Mouse (Mus musculus) forebrain, embryonic 14.5 days (tissue): ENCODE data around the gene Pigv. TPM values are rescaled to one million over a fixed set of nuclear protein-coding genes. Genes with fewer than 3 reads are reported as not detected.

ENCODE experiments used
- ATAC-seq: fragments of 200-750 bp; cut with Nextera tagmentation; 2 replicates; pipeline ENCODE4 v1.8.0; 2017; ENCODE audit warnings: mild to moderate bottlenecking, moderate library complexity
- DNase-seq: peaks from one replicate; pipeline ENCODE4 v3.0.0-alpha.2; 2015; ENCODE audit warnings: low spot score
- H3K27ac ChIP-seq: fragments of 300-500 bp; sonication (generic); 2 replicates; pipeline ENCODE4 v1.5.1; 2014; ENCODE audit warnings: low read depth, mild to moderate bottlenecking, control low read depth, low read length, moderate library complexity
- H3K27me3 ChIP-seq: fragments of 300-500 bp; sonication (generic); replicated peaks from 2 replicates; pipeline ENCODE4 v1.6.1; 2014; ENCODE audit warnings: low read length, control low read depth, mixed read lengths; ENCODE audit not compliant: control insufficient read depth, insufficient read depth
- H3K36me3 ChIP-seq: fragments of 300-500 bp; sonication (generic); 2 replicates; pipeline ENCODE4 v1.6.1; 2014; ENCODE audit warnings: low read length, control low read depth; ENCODE audit not compliant: control insufficient read depth, insufficient read depth
- H3K4me1 ChIP-seq: fragments of 300-500 bp; sonication (generic); 2 replicates; pipeline ENCODE4 v1.6.1; 2014; ENCODE audit warnings: antibody characterized with exemption, low read length, control low read depth; ENCODE audit not compliant: control insufficient read depth, insufficient read depth
- H3K4me2 ChIP-seq: fragments of 300-500 bp; sonication (generic); 2 replicates; pipeline ENCODE4 v1.6.1; 2014; ENCODE audit warnings: mild to moderate bottlenecking, control low read depth, low read length
- H3K4me3 ChIP-seq: fragments of 300-500 bp; sonication (generic); 2 replicates; pipeline ENCODE4 v1.5.1; 2014; ENCODE audit warnings: low read depth, low read length, control low read depth
- H3K9ac ChIP-seq: fragments of 300-500 bp; sonication (generic); 2 replicates; pipeline ENCODE4 v1.6.1; 2014; ENCODE audit warnings: mild to moderate bottlenecking, low read length, control low read depth, moderate library complexity
- H3K9me3 ChIP-seq: fragments of 300-500 bp; sonication (generic); replicated peaks from 2 replicates; pipeline ENCODE4 v1.6.1; 2016; ENCODE audit warnings: low read length, control low read depth, mixed read lengths; ENCODE audit not compliant: control insufficient read depth
- WGBS: fragments of 180-500 bp; shearing (Covaris S2); extraction: QIAGEN DNeasy Blood & Tissue Kit; methylation state at CpG from one replicate; pipeline ENCODE4 v1.1.7; 2014; 5-methylcytosine and 5-hydroxymethylcytosine counted together
- polyA plus RNA-seq: library from polyadenylated mRNA; unstranded; fragments of >200 nt; fragmentation: Nextera tagmentation; extraction: Ambion mirVana; gene quantifications from 2 replicates; pipeline ENCODE4 v1.2.1, GENCODE M21; 2014

Pigv gene
- 7.0 and 8.1 TPM in 2 replicates for polyA plus RNA-seq

GRCm38 (mm10) chr4:133671881-133672844 is at the start of gene Pigv:
TSS of gene Pigv (minus strand) at chr4:133672647.
- WGBS, result under 1% methylated on average over 70 of the region's 76 CpGs
- H3K36me3 ChIP-seq, result no peaks in the 10 kb centered on the region
- peak within 1 kb of the TSS; percentile 97 for H3K27ac ChIP-seq
- no peaks in the 10 kb centered on the region for H3K9me3 ChIP-seq
- H3K4me1 ChIP-seq, result peaks cover 36% of the 10 kb centered on the region
- DNase-seq (peak; percentile 92), ATAC-seq (peak; percentile 87)
- peak within 1 kb of the TSS; percentile 83 for H3K4me2 ChIP-seq
- H3K27me3 ChIP-seq, result no peaks in the 10 kb centered on the region
- H3K9ac ChIP-seq, result peak within 1 kb of the TSS; percentile 83
- H3K4me3 ChIP-seq, result peak within 1 kb of the TSS; percentile 65

GRCm38 (mm10) chr4:133719791-133720190 is 47.3 kb upstream of the Pigv start:
- Histone ChIP-seq H3K4me2 (no peak overlapping the region), H3K36me3 (peaks cover 79% of the 10 kb centered on the region), H3K27ac (no peak overlapping the region), H3K4me3 (no peak overlapping the region), H3K27me3 (no peaks in the 10 kb centered on the region), H3K9ac (no peak overlapping the region), H3K9me3 (no peaks in the 10 kb centered on the region), H3K4me1 (no peaks in the 10 kb centered on the region)
- DNase-seq (no peak), ATAC-seq (no peak)
- WGBS, result 88% methylated on average over 3 of the region's 3 CpGs

- Histone ChIP-seq H3K4me3 (no peak overlapping the region), H3K9me3 (no peaks in the 10 kb centered on the region), H3K4me2 (no peak overlapping the region), H3K27ac (no peak overlapping the region), H3K36me3 (peaks cover 70% of the 10 kb centered on the region), H3K4me1 (peaks cover 6% of the 10 kb centered on the region), H3K27me3 (no peaks in the 10 kb centered on the region), H3K9ac (no peak overlapping the region)
- DNase-seq (no peak), ATAC-seq (no peak)
- WGBS, result 84% methylated on average over 5 of the region's 5 CpGs
Observed at GRCm38 (mm10) chr4:133712755-133713154, 40.3 kb upstream of the Pigv start.

- no peak overlapping the region for H3K4me2 ChIP-seq
- H3K9me3 ChIP-seq, result no peaks in the 10 kb centered on the region
- peaks cover 6% of the 10 kb centered on the region for H3K4me1 ChIP-seq
- no peaks in the 10 kb centered on the region for H3K27me3 ChIP-seq
- DNase-seq (no peak), ATAC-seq (no peak)
- WGBS, result 77% methylated on average over 6 of the region's 6 CpGs
- H3K9ac ChIP-seq, result no peak overlapping the region
- H3K27ac ChIP-seq, result no peak overlapping the region
- H3K36me3 ChIP-seq, result peaks cover 70% of the 10 kb centered on the region
- no peak overlapping the region for H3K4me3 ChIP-seq
Observed at GRCm38 (mm10) chr4:133711307-133712076, 39.0 kb upstream of the Pigv start.

- H3K27me3 ChIP-seq, result no peaks in the 10 kb centered on the region
- no peak overlapping the region for H3K4me2 ChIP-seq
- no peak for ATAC-seq
- H3K36me3 ChIP-seq, result peaks cover 61% of the 10 kb centered on the region
- no peak overlapping the region for H3K9ac ChIP-seq
- H3K27ac ChIP-seq, result no peak overlapping the region
- peaks cover 6% of the 10 kb centered on the region for H3K4me1 ChIP-seq
- no peak for DNase-seq
- 22% methylated on average over 2 of the region's 2 CpGs for WGBS
- H3K4me3 ChIP-seq, result no peak overlapping the region
- H3K9me3 ChIP-seq, result no peaks in the 10 kb centered on the region
Observed at GRCm38 (mm10) chr4:133709395-133709794, 36.9 kb upstream of the Pigv start.

- ATAC-seq (no peak), DNase-seq (no peak)
- H3K4me3 ChIP-seq, result no peak overlapping the region
- no peak overlapping the region for H3K27ac ChIP-seq
- no peaks in the 10 kb centered on the region for H3K9me3 ChIP-seq
- H3K4me2 ChIP-seq, result no peak overlapping the region
- H3K4me1 ChIP-seq, result peaks cover 6% of the 10 kb centered on the region
- 75% methylated on average over 1 of the region's 1 CpGs for WGBS
- H3K27me3 ChIP-seq, result no peaks in the 10 kb centered on the region
- H3K36me3 ChIP-seq, result peaks cover 53% of the 10 kb centered on the region
- H3K9ac ChIP-seq, result no peak overlapping the region
Observed at GRCm38 (mm10) chr4:133707464-133707863, 35.0 kb upstream of the Pigv start.

- no peak overlapping the region for H3K27ac ChIP-seq
Observed at GRCm38 (mm10) chr4:133706956-133707355, 34.5 kb upstream of the Pigv start.

GRCm38 (mm10) chr4:133705062-133705461 is 32.6 kb upstream of the Pigv start:
- H3K4me2 ChIP-seq, result no peak overlapping the region
- H3K36me3 ChIP-seq, result peaks cover 55% of the 10 kb centered on the region
- H3K27ac ChIP-seq, result no peak overlapping the region
- H3K4me1 ChIP-seq, result peaks cover 6% of the 10 kb centered on the region
- ATAC-seq, result no peak
- no peaks in the 10 kb centered on the region for H3K9me3 ChIP-seq
- WGBS, result 92% methylated on average over 4 of the region's 4 CpGs
- no peak overlapping the region for H3K9ac ChIP-seq
- no peak overlapping the region for H3K4me3 ChIP-seq
- no peak for DNase-seq
- H3K27me3 ChIP-seq, result no peaks in the 10 kb centered on the region

More at GRCm38 (mm10) chr4:133706956-133707355, 34.5 kb upstream of the Pigv start:
- ATAC-seq (no peak), DNase-seq (no peak)
- H3K4me3 ChIP-seq, result no peak overlapping the region
- H3K4me2 ChIP-seq, result no peak overlapping the region
- peaks cover 6% of the 10 kb centered on the region for H3K4me1 ChIP-seq
- peaks cover 56% of the 10 kb centered on the region for H3K36me3 ChIP-seq
- H3K9me3 ChIP-seq, result no peaks in the 10 kb centered on the region
- no peak overlapping the region for H3K9ac ChIP-seq
- 91% methylated on average over 8 of the region's 8 CpGs for WGBS
- no peaks in the 10 kb centered on the region for H3K27me3 ChIP-seq
